Mouse (Mus musculus) thymus, postnatal 0 days (tissue): Measurements from ENCODE around the gene Coq5. TPM values are rescaled to one million over a fixed set of nuclear protein-coding genes. Genes with fewer than 3 reads are reported as not detected.

Experiments
- DNase-seq: peaks from one replicate; pipeline ENCODE4 v3.0.0-alpha.2; 2015; ENCODE audit warnings: low spot score
- polyA plus RNA-seq: library from polyadenylated mRNA; unstranded; fragments of >200 nt; fragmentation: Nextera tagmentation; extraction: Ambion mirVana; gene quantifications from 2 replicates; pipeline ENCODE4 v1.2.1, GENCODE M21; 2015

The Coq5 gene
- polyA plus RNA-seq: 38.5 TPM in 2 replicates

GRCm38 (mm10) chr5:115279226-115280049, at the start of gene Coq5:
Coq5 (plus strand) TSS chr5:115279666.
- DNase-seq: peak; percentile 82

GRCm38 (mm10) chr5:115230830-115231551, 48.5 kb upstream of the Coq5 start:
- no peak for DNase-seq

GRCm38 (mm10) chr5:115231552-115232120, 47.8 kb upstream of the Coq5 start:
- DNase-seq: no peak

- no peak for DNase-seq
Measured at GRCm38 (mm10) chr5:115232516-115232915, 47.0 kb upstream of the Coq5 start.

- DNase-seq: no peak
Measured at GRCm38 (mm10) chr5:115233031-115233780, 46.3 kb upstream of the Coq5 start.

- no peak for DNase-seq
Measured at GRCm38 (mm10) chr5:115234519-115234918, 44.9 kb upstream of the Coq5 start.

- DNase-seq: peak; percentile 29
Measured at GRCm38 (mm10) chr5:115235323-115235771, 44.1 kb upstream of the Coq5 start.

- DNase-seq: peak; percentile 81
Measured at GRCm38 (mm10) chr5:115235786-115236263, 43.6 kb upstream of the Coq5 start, which contains the start of gene Pop5. Pop5 (plus strand) TSS chr5:115235836.

GRCm38 (mm10) chr5:115237803-115238728, 41.4 kb upstream of the Coq5 start:
- peak; percentile 92 for DNase-seq

- no peak for DNase-seq
Measured at GRCm38 (mm10) chr5:115238729-115239195, 40.7 kb upstream of the Coq5 start.

- DNase-seq: no peak
Measured at GRCm38 (mm10) chr5:115240191-115240590, 39.3 kb upstream of the Coq5 start.

- no peak for DNase-seq
Measured at GRCm38 (mm10) chr5:115255472-115255871, 24.0 kb upstream of the Coq5 start.

- no peak for DNase-seq
Measured at GRCm38 (mm10) chr5:115256909-115257546, 22.4 kb upstream of the Coq5 start.

- DNase-seq: no peak
Measured at GRCm38 (mm10) chr5:115260356-115260755, 19.1 kb upstream of the Coq5 start.

GRCm38 (mm10) chr5:115261141-115261540, 18.3 kb upstream of the Coq5 start:
- no peak for DNase-seq

- DNase-seq: no peak
Measured at GRCm38 (mm10) chr5:115261880-115262279, 17.6 kb upstream of the Coq5 start.

- DNase-seq: no peak
Measured at GRCm38 (mm10) chr5:115262502-115263291, 16.8 kb upstream of the Coq5 start.

- DNase-seq: no peak
Measured at GRCm38 (mm10) chr5:115266340-115266739, 13.1 kb upstream of the Coq5 start.
